7 mouse cellular contexts compared by ENCODE assay signal in genomic region chr3:108296220-108297049, GRCm38 (mm10). TPM values are rescaled to one million over a fixed set of nuclear protein-coding genes. Genes with fewer than 3 reads are reported as not detected.
DNase-seq lines count a peak whose midpoint lies in the region; ATAC-seq and TF ChIP-seq lines count a peak whose summit lies in the region.

No protein-coding gene starts in this region.

- peak overlapping the region; percentile 55 for H3K4me3 ChIP-seq in MEL (ENCODE audit: control insufficient read depth in 1 of 2, insufficient read depth in 1 of 2, low read depth in 2 of 2, low read length in 2 of 2)
- H3K4me3 ChIP-seq in embryonic facial prominence, embryonic 14.5 days (ENCODE audit: low read depth, low read length), result peak overlapping the region; percentile 10; the same call in 1 of the 2 replicates
- peak overlapping the region; percentile 19; the same call in 1 of the 2 replicates for H3K4me3 ChIP-seq in heart, embryonic 11.5 days (ENCODE audit: low read depth, low read length)
- H3K4me3 ChIP-seq in kidney, embryonic 14.5 days (ENCODE audit: low read length), result peak overlapping the region; percentile 3; the same call in 1 of the 2 replicates
- H3K4me3 ChIP-seq in lung, embryonic 15.5 days, result no peak overlapping the region

- no peak for TF ChIP-seq RAD21 in MEL (IDR thresholded peaks at IDR 0.05; ENCODE audit: low read depth, low read length)

- H3K9me3 ChIP-seq in MEL (replicated peaks; ENCODE audit: insufficient read depth, low read length), result no peaks in the 10 kb centered on the region
- H3K9me3 ChIP-seq in embryonic facial prominence, embryonic 14.5 days (ENCODE audit: control insufficient read depth, low read length), result no peaks in the 10 kb centered on the region
- H3K9me3 ChIP-seq in heart, embryonic 11.5 days (replicated peaks; ENCODE audit: control insufficient read depth, low read length), result no peaks in the 10 kb centered on the region
- no peaks in the 10 kb centered on the region for H3K9me3 ChIP-seq in kidney, embryonic 14.5 days (ENCODE audit: control insufficient read depth, low read length)
- no peaks in the 10 kb centered on the region for H3K9me3 ChIP-seq in lung, embryonic 15.5 days

- H3K36me3 ChIP-seq in MEL (ENCODE audit: control insufficient read depth in 1 of 2, insufficient read depth in 2 of 2, low read length in 2 of 2), result peaks cover 0 to 20% of the 10 kb centered on the region in 2 experiments; a peak in 2 of 4 replicates
- no peaks in the 10 kb centered on the region for H3K36me3 ChIP-seq in embryonic facial prominence, embryonic 14.5 days (ENCODE audit: control insufficient read depth, insufficient read depth, low read length)
- no peaks in the 10 kb centered on the region for H3K36me3 ChIP-seq in heart, embryonic 11.5 days (ENCODE audit: control insufficient read depth, insufficient read depth, low read length)
- no peaks in the 10 kb centered on the region for H3K36me3 ChIP-seq in kidney, embryonic 14.5 days (ENCODE audit: control insufficient read depth, insufficient read depth, low read length)
- H3K36me3 ChIP-seq in lung, embryonic 15.5 days, result no peaks in the 10 kb centered on the region

- peak; percentile 85 for DNase-seq in MEL (ENCODE audit: low read depth, low spot score)
- peak; percentile 85 for DNase-seq in adrenal gland, adult 2 months
- peak; percentile 61 for DNase-seq in embryonic facial prominence, embryonic 14.5 days (ENCODE audit: low spot score)
- DNase-seq in retina, embryonic 14.5 days (ENCODE audit: low spot score), result peak; percentile 50

- peak; percentile 60; the same call in 1 of the 2 replicates for ATAC-seq in embryonic facial prominence, embryonic 14.5 days (ENCODE audit: low read depth)
- ATAC-seq in heart, embryonic 11.5 days (replicated peaks; ENCODE audit: insufficient number of reproducible peaks, low FRiP score, low TSS enrichment), result peak; percentile 59; the same call in 1 of the 2 replicates
- ATAC-seq in kidney, embryonic 14.5 days (ENCODE audit: low FRiP score, low TSS enrichment), result peak; percentile 82
- ATAC-seq in lung, embryonic 15.5 days (ENCODE audit: borderline replicate concordance, extremely low read depth, low FRiP score, low TSS enrichment), result peak; percentile 65

- TF ChIP-seq EP300 in MEL (IDR thresholded peaks at IDR 0.05; ENCODE audit: low read depth in 1 of 2, low read length in 2 of 2), result no peak

- peaks cover 4% of the 10 kb centered on the region for H3K79me2 ChIP-seq in MEL (ENCODE audit: control insufficient read depth, insufficient read depth, low read length, poor library complexity)

- H3K4me2 ChIP-seq in embryonic facial prominence, embryonic 14.5 days (ENCODE audit: low read depth, low read length), result peak overlapping the region; percentile 47
- H3K4me2 ChIP-seq in heart, embryonic 11.5 days, result peak overlapping the region; percentile 63
- peak overlapping the region; percentile 29 for H3K4me2 ChIP-seq in kidney, embryonic 14.5 days (replicated peaks; ENCODE audit: low read depth, low read length)
- H3K4me2 ChIP-seq in lung, embryonic 15.5 days, result peak overlapping the region; percentile 35

- no peak for TF ChIP-seq CTCF in MEL (IDR thresholded peaks at IDR 0.05 in 2 of 3, conservative IDR thresholded peaks at IDR 0.05 in 1 of 3; ENCODE audit: control insufficient read depth in 1 of 3, insufficient read depth in 1 of 3, low read depth in 2 of 3, low read length in 3 of 3, poor library complexity in 1 of 3, severe bottlenecking in 1 of 3)

- TF ChIP-seq POLR2A in MEL (IDR thresholded peaks at IDR 0.05; ENCODE audit: control insufficient read depth in 1 of 2, insufficient read depth in 1 of 2, low read depth in 1 of 2, low read length in 2 of 2, poor library complexity in 1 of 2), result no peak; a peak in 1 of 4 replicates

- peak overlapping the region; percentile 64 for H3K9ac ChIP-seq in MEL (ENCODE audit: control insufficient read depth, low read depth, low read length, poor library complexity, severe bottlenecking)
- H3K9ac ChIP-seq in embryonic facial prominence, embryonic 14.5 days (ENCODE audit: low read depth, low read length), result peak overlapping the region; percentile 34
- peak overlapping the region; percentile 44; the same call in 1 of the 2 replicates for H3K9ac ChIP-seq in heart, embryonic 11.5 days (ENCODE audit: low read depth, low read length)
- no peak overlapping the region for H3K9ac ChIP-seq in kidney, embryonic 14.5 days (ENCODE audit: low read depth, low read length)
- H3K9ac ChIP-seq in lung, embryonic 15.5 days, result no peak overlapping the region

- H3K27ac ChIP-seq in MEL (ENCODE audit: control insufficient read depth, low read depth, low read length), result peak overlapping the region; percentile 92
- H3K27ac ChIP-seq in embryonic facial prominence, embryonic 14.5 days (replicated peaks; ENCODE audit: low read depth, low read length), result peak overlapping the region; percentile 61
- peak overlapping the region; percentile 66 for H3K27ac ChIP-seq in heart, embryonic 11.5 days (ENCODE audit: low read depth, low read length)
- peak overlapping the region; percentile 55; the same call in 1 of the 2 replicates for H3K27ac ChIP-seq in kidney, embryonic 14.5 days (ENCODE audit: low read depth, low read length)
- peak overlapping the region; percentile 82 for H3K27ac ChIP-seq in lung, embryonic 15.5 days

- peaks cover 13 to 18% of the 10 kb centered on the region in 2 experiments for H3K4me1 ChIP-seq in MEL (ENCODE audit: control insufficient read depth in 1 of 2, insufficient read depth in 2 of 2, low read length in 2 of 2)
- peaks cover 21% of the 10 kb centered on the region for H3K4me1 ChIP-seq in embryonic facial prominence, embryonic 14.5 days (ENCODE audit: control insufficient read depth, insufficient read depth, low read length)
- peaks cover 44% of the 10 kb centered on the region for H3K4me1 ChIP-seq in heart, embryonic 11.5 days (ENCODE audit: control insufficient read depth, insufficient read depth, low read length)
- H3K4me1 ChIP-seq in kidney, embryonic 14.5 days (ENCODE audit: control insufficient read depth, insufficient read depth, low read length), result peaks cover 23% of the 10 kb centered on the region
- H3K4me1 ChIP-seq in lung, embryonic 15.5 days, result peaks cover 57% of the 10 kb centered on the region

- WGBS in embryonic facial prominence, embryonic 14.5 days, result 13% methylated on average over 14 of the region's 14 CpGs
- 9% methylated on average over 14 of the region's 14 CpGs for whole genome bisulfite sequencing in heart, embryonic 11.5 days (ENCODE audit: insufficient replicate concordance)
- WGBS in kidney, embryonic 14.5 days, result 21% methylated on average over 14 of the region's 14 CpGs
- WGBS in lung, embryonic 15.5 days, result 12% methylated on average over 14 of the region's 14 CpGs

- H3K27me3 ChIP-seq in MEL (ENCODE audit: control insufficient read depth in 1 of 2, insufficient read depth in 2 of 2, low read length in 2 of 2), result no peaks in the 10 kb centered on the region
- H3K27me3 ChIP-seq in embryonic facial prominence, embryonic 14.5 days (replicated peaks; ENCODE audit: control insufficient read depth, insufficient read depth, low read length), result no peaks in the 10 kb centered on the region
- no peaks in the 10 kb centered on the region for H3K27me3 ChIP-seq in heart, embryonic 11.5 days (ENCODE audit: control insufficient read depth, insufficient read depth, low read length)
- no peaks in the 10 kb centered on the region for H3K27me3 ChIP-seq in kidney, embryonic 14.5 days (ENCODE audit: control insufficient read depth, insufficient read depth, low read length)
- H3K27me3 ChIP-seq in lung, embryonic 15.5 days, result no peaks in the 10 kb centered on the region

TF ChIP-seq in MEL, 35 proteins besides CTCF, POLR2A, EP300 and RAD21 (continues in another document):
- TF ChIP-seq MYC (IDR thresholded peaks at IDR 0.05; ENCODE audit: low read depth, low read length), result peak; percentile 72; the same call in 1 of the 2 replicates
- no peak for TF ChIP-seq NRF1 (IDR thresholded peaks at IDR 0.05; ENCODE audit: insufficient read depth, low read depth, low read length, poor library complexity, severe bottlenecking)
- peak; percentile 21; the same call in 1 of the 2 replicates for TF ChIP-seq TBP (IDR thresholded peaks at IDR 0.05; ENCODE audit: low read depth, low read length)
- TF ChIP-seq MAFK (IDR thresholded peaks at IDR 0.05; ENCODE audit: borderline replicate concordance, low read depth, low read length), result peak; percentile 81; the same call in 1 of the 2 replicates
- TF ChIP-seq GABPA (IDR thresholded peaks at IDR 0.05; ENCODE audit: low read depth, low read length), result peak; percentile 77
- no peak for TF ChIP-seq HCFC1 (IDR thresholded peaks at IDR 0.05; ENCODE audit: low read depth, low read length)
- no peak; the same call in 1 of the 2 replicates for TF ChIP-seq SIN3A (IDR thresholded peaks at IDR 0.05; ENCODE audit: low read length)
- peak; percentile 68 for TF ChIP-seq CHD2 (IDR thresholded peaks at IDR 0.05; ENCODE audit: low read length)
- TF ChIP-seq TCF12 (IDR thresholded peaks at IDR 0.05; ENCODE audit: low read depth, low read length), result 0 out of 2 replicates have a peak, but pooled peaks have one; percentile 16
- peak; percentile 65 for TF ChIP-seq ETS1 (IDR thresholded peaks at IDR 0.05; ENCODE audit: low read depth, low read length)

RNA-seq across cellular contexts. Expression of gene Sort1, which starts 12.6 kb away (rescaled TPM):
- 10.2 and 12.3 TPM in 2 replicates for total RNA-seq in MEL (2012; rRNA removed)
- 10 to 100 TPM; 22.7 to 28.3 TPM for polyA plus RNA-seq in MEL (2012; ENCODE audit: insufficient read depth in 1 of 2, insufficient read length in 2 of 2, low read depth in 1 of 2, low replicate concordance in 2 of 2, missing spikeins in 1 of 2)
- total RNA-seq in adrenal gland, adult 2 months (2021), result 10 to 100 TPM; 37.9 to 57.3 TPM
- 19.7 and 27.8 TPM in 2 replicates for polyA plus RNA-seq in adrenal gland, adult 2 months (2012; rRNA removed)
- 16.5 and 18.0 TPM in 2 replicates for polyA plus RNA-seq in embryonic facial prominence, embryonic 14.5 days (2014; fragmentation: Nextera tagmentation; extraction: Ambion mirVana)
- polyA plus RNA-seq in heart, embryonic 11.5 days (2014; fragmentation: Nextera tagmentation; extraction: Ambion mirVana), result 20.2 and 28.7 TPM in 2 replicates
- polyA plus RNA-seq in kidney, embryonic 14.5 days (2014; fragmentation: Nextera tagmentation; extraction: Ambion mirVana), result 10.0 and 17.8 TPM in 2 replicates
- polyA plus RNA-seq in lung, embryonic 15.5 days (2015; fragmentation: Nextera tagmentation; extraction: Ambion mirVana), result 24.8 and 28.0 TPM in 2 replicates

RNA-seq across cellular contexts. Expression of gene Psma5, which starts 39.7 kb away (rescaled TPM):
- total RNA-seq in MEL (2012; rRNA removed), result 353 and 414 TPM in 2 replicates
- polyA plus RNA-seq in MEL (2012; ENCODE audit: insufficient read depth in 1 of 2, insufficient read length in 2 of 2, low read depth in 1 of 2, low replicate concordance in 2 of 2, missing spikeins in 1 of 2), result 100 to 1,000 TPM in 1 of 2 experiments, not detected in 1; 429 TPM
- 10 to 100 TPM; 74.4 to 87.2 TPM for total RNA-seq in adrenal gland, adult 2 months (2021)
- 13.3 and 13.4 TPM in 2 replicates for polyA plus RNA-seq in adrenal gland, adult 2 months (2012; rRNA removed)
- 303 and 324 TPM in 2 replicates for polyA plus RNA-seq in embryonic facial prominence, embryonic 14.5 days (2014; fragmentation: Nextera tagmentation; extraction: Ambion mirVana)
- 242 TPM in 2 replicates for polyA plus RNA-seq in heart, embryonic 11.5 days (2014; fragmentation: Nextera tagmentation; extraction: Ambion mirVana)
- polyA plus RNA-seq in kidney, embryonic 14.5 days (2014; fragmentation: Nextera tagmentation; extraction: Ambion mirVana), result 327 and 365 TPM in 2 replicates
- polyA plus RNA-seq in lung, embryonic 15.5 days (2015; fragmentation: Nextera tagmentation; extraction: Ambion mirVana), result 289 and 312 TPM in 2 replicates

Comparison
In these comparisons a context has a peak if more than half of its experiments do, and no peak if none do; other contexts are left out.
1. H3K9ac ChIP-seq: peak in MEL (single experiment), embryonic facial prominence, embryonic 14.5 days (single experiment) and heart, embryonic 11.5 days (single experiment); none in kidney, embryonic 14.5 days (single experiment) and lung, embryonic 15.5 days (single experiment).
2. Peak in every context shown above with its lines, with median percentiles within 50 percentile points of each other: DNase-seq, H3K27ac ChIP-seq, ATAC-seq and H3K4me2 ChIP-seq.